Mouse (Mus musculus) stomach, embryonic 16.5 days (tissue): ENCODE data around the gene Sfxn3. TPM values are rescaled to one million over a fixed set of nuclear protein-coding genes. Genes with fewer than 3 reads are reported as not detected.

Experiments
- ATAC-seq: fragments of 200-750 bp; cut with Nextera tagmentation; 2 replicates; pipeline ENCODE4 v1.8.0; 2017; ENCODE audit warnings: moderate number of reproducible peaks, moderate TSS enrichment; ENCODE audit not compliant: insufficient read depth, low FRiP score
- H3K27ac ChIP-seq: fragments of 300-500 bp; sonication (generic); 2 replicates; pipeline ENCODE4 v1.5.1; 2014; ENCODE audit warnings: low read length
- H3K27me3 ChIP-seq: fragments of 300-500 bp; sonication (generic); 2 replicates; pipeline ENCODE4 v1.6.1; 2014; ENCODE audit warnings: low read length, control low read depth, mixed read lengths; ENCODE audit not compliant: control insufficient read depth, insufficient read depth
- H3K36me3 ChIP-seq: fragments of 300-500 bp; sonication (generic); 2 replicates; pipeline ENCODE4 v1.6.1; 2014; ENCODE audit warnings: low read length; ENCODE audit not compliant: control insufficient read depth, insufficient read depth
- H3K4me1 ChIP-seq: fragments of 300-500 bp; sonication (generic); 2 replicates; pipeline ENCODE4 v1.6.1; 2014; ENCODE audit warnings: low read length, control low read depth, mixed read lengths; ENCODE audit not compliant: control insufficient read depth, insufficient read depth
- H3K4me2 ChIP-seq: fragments of 300-500 bp; sonication (generic); 2 replicates; pipeline ENCODE4 v1.6.1; 2014; ENCODE audit warnings: low read depth, low read length, mixed read lengths
- H3K4me3 ChIP-seq: fragments of 300-500 bp; sonication (generic); replicated peaks from 2 replicates; pipeline ENCODE4 v1.5.1; 2014; ENCODE audit warnings: mild to moderate bottlenecking, low read length
- H3K9ac ChIP-seq: fragments of 300-500 bp; sonication (generic); 2 replicates; pipeline ENCODE4 v1.6.1; 2014; ENCODE audit warnings: low read length
- H3K9me3 ChIP-seq: fragments of 300-500 bp; sonication (generic); replicated peaks from 2 replicates; pipeline ENCODE4 v1.6.1; 2016; ENCODE audit warnings: low read length, control low read depth; ENCODE audit not compliant: control insufficient read depth
- WGBS: fragments of 180-500 bp; shearing (Covaris S2); extraction: QIAGEN DNeasy Blood & Tissue Kit; methylation state at CpG from one replicate; pipeline ENCODE4 v1.1.7; 2014; 5-methylcytosine and 5-hydroxymethylcytosine counted together
- polyA plus RNA-seq: library from polyadenylated mRNA; unstranded; fragments of >200 nt; fragmentation: Nextera tagmentation; extraction: Ambion mirVana; gene quantifications from 2 replicates; pipeline ENCODE4 v1.2.1, GENCODE M21; 2015

The Sfxn3 gene
- polyA plus RNA-seq, 1 experiment from 2014 or later, result 28.3 TPM

- peaks cover 25% of the 10 kb centered on the region for H3K4me1 ChIP-seq
- H3K4me2 ChIP-seq, result peak overlapping the region; percentile 70; the same call in 1 of the 2 replicates
- H3K27me3 ChIP-seq, result peaks cover 72% of the 10 kb centered on the region
- no peaks in the 10 kb centered on the region for H3K36me3 ChIP-seq
- no peak overlapping the region for H3K4me3 ChIP-seq
- no peak overlapping the region for H3K9ac ChIP-seq
- H3K27ac ChIP-seq, result no peak overlapping the region
- H3K9me3 ChIP-seq, result no peaks in the 10 kb centered on the region
- ATAC-seq, result no peak
- WGBS, result 2% methylated on average over 5 of the region's 5 CpGs
These were observed 34.0 kb downstream of the Sfxn3 start for GRCm38 (mm10) chr19:45081279-45081678.

GRCm38 (mm10) chr19:45081841-45082550, 34.7 kb downstream of the Sfxn3 start:
- WGBS, result 16% methylated on average over 11 of the region's 11 CpGs
- peaks cover 18% of the 10 kb centered on the region for H3K4me1 ChIP-seq

GRCm38 (mm10) chr19:45097868-45098267, 50.6 kb downstream of the Sfxn3 start:
- H3K9ac ChIP-seq, result no peak overlapping the region
- no peak overlapping the region for H3K4me3 ChIP-seq
- H3K4me2 ChIP-seq, result no peak overlapping the region
- no peaks in the 10 kb centered on the region for H3K36me3 ChIP-seq
- no peak for ATAC-seq
- H3K27me3 ChIP-seq, result peaks cover 10% of the 10 kb centered on the region; the same call in 1 of the 2 replicates
- no peak overlapping the region for H3K27ac ChIP-seq
- H3K4me1 ChIP-seq, result no peaks in the 10 kb centered on the region
- 16% methylated on average over 11 of the region's 11 CpGs for WGBS
- H3K9me3 ChIP-seq, result no peaks in the 10 kb centered on the region

More at GRCm38 (mm10) chr19:45081841-45082550, 34.7 kb downstream of the Sfxn3 start:
- Histone ChIP-seq H3K4me3 (no peak overlapping the region), H3K9ac (no peak overlapping the region), H3K36me3 (no peaks in the 10 kb centered on the region), H3K27me3 (peaks cover 72% of the 10 kb centered on the region), H3K4me2 (no peak overlapping the region), H3K9me3 (no peaks in the 10 kb centered on the region), H3K27ac (no peak overlapping the region)
- no peak for ATAC-seq

GRCm38 (mm10) chr19:45100486-45101270, 53.4 kb downstream of the Sfxn3 start:
- no peaks in the 10 kb centered on the region for H3K4me1 ChIP-seq
- 70% methylated on average over 8 of the region's 8 CpGs for WGBS
- no peak for ATAC-seq
- no peak overlapping the region for H3K9ac ChIP-seq
- H3K36me3 ChIP-seq, result no peaks in the 10 kb centered on the region
- no peaks in the 10 kb centered on the region for H3K9me3 ChIP-seq
- peaks cover 35% of the 10 kb centered on the region for H3K27me3 ChIP-seq
- H3K27ac ChIP-seq, result no peak overlapping the region
- no peak overlapping the region for H3K4me2 ChIP-seq
- H3K4me3 ChIP-seq, result no peak overlapping the region

GRCm38 (mm10) chr19:45105591-45105990, 58.3 kb downstream of the Sfxn3 start:
- no peaks in the 10 kb centered on the region for H3K36me3 ChIP-seq
- no peaks in the 10 kb centered on the region for H3K9me3 ChIP-seq
- H3K9ac ChIP-seq, result no peak overlapping the region
- H3K4me1 ChIP-seq, result no peaks in the 10 kb centered on the region
- H3K27me3 ChIP-seq, result peaks cover 35% of the 10 kb centered on the region
- H3K4me3 ChIP-seq, result no peak overlapping the region
- no peak overlapping the region for H3K27ac ChIP-seq
- WGBS, result 42% methylated on average over 1 of the region's 1 CpGs
- H3K4me2 ChIP-seq, result no peak overlapping the region
- no peak for ATAC-seq

Other genes starting within 250 kb of the Sfxn3 start
- 31.3 and 31.4 TPM in 2 replicates for gene Slf2, start 116.4 kb upstream of the Sfxn3 start, polyA plus RNA-seq
- 4.6 and 5.5 TPM in 2 replicates for gene Sema4g, start 58.4 kb upstream of the Sfxn3 start, polyA plus RNA-seq
- gene Twnk, start 41.8 kb upstream of the Sfxn3 start, polyA plus RNA-seq, result 17.1 and 17.2 TPM in 2 replicates
- gene Mrpl43, start 41.1 kb upstream of the Sfxn3 start, polyA plus RNA-seq, result 62.2 and 64.9 TPM in 2 replicates
- 27.7 and 36.0 TPM in 2 replicates for gene Lzts2, start 33.1 kb upstream of the Sfxn3 start, polyA plus RNA-seq
- gene Pdzd7, start 1.8 kb upstream of the Sfxn3 start, polyA plus RNA-seq, result 0.21 and 0.48 TPM in 2 replicates
- 22.9 and 41.4 TPM in 2 replicates for gene Kazald1, start 27.7 kb downstream of the Sfxn3 start, polyA plus RNA-seq
- 1.1 and 3.5 TPM in 2 replicates for gene Tlx1, start 103.2 kb downstream of the Sfxn3 start, polyA plus RNA-seq
- not detected in 2 replicates for gene Lbx1, start 188.3 kb downstream of the Sfxn3 start, polyA plus RNA-seq